Mouse (Mus musculus): Measurements from ENCODE around the gene Bcl11b. TPM values are rescaled to one million over a fixed set of nuclear protein-coding genes. Genes with fewer than 3 reads are reported as not detected.

Bcl11b gene
- total and polyA plus RNA-seq, 3 experiments = not detected

DNA sequence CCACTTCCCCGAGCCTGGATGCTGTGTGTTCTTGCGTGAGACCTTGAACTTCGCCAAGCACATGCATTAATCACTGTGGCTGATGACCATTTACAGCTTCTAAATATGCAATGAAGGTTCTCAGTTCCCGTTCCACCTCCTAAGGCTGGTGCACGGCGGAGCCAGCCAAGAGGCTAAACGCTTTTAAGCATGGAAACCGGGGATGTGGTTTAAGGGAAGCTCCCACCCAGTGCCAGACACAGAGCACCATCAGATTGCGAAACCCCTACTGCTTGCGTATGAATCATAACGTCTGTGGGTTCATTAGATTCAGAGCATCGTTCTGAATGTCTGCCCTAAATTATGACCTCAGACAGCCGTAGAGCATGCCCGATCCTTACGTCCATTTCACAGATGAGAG lies 41.6 kb downstream of the Bcl11b start:
- in situ Hi-C loops (cut with MboI; ENCODE audit: low pct_ligation_motif_present, low pct_unique_long_range_greater_than_20kb, low sequenced_read_pairs) = no loop called here
- Histone ChIP-seq H3K4me2 (ENCODE audit: insufficient read depth, low read depth, poor library complexity, severe bottlenecking) (no peak overlapping the region), H3K9ac (ENCODE audit: insufficient read depth, low read depth) (no peak overlapping the region), H3K9me3 (replicated peaks; ENCODE audit: low read length) (peaks cover 93% of the 10 kb centered on the region), H3K79me2 (replicated peaks; ENCODE audit: control insufficient read depth, extremely low read depth, insufficient read depth, poor library complexity, severe bottlenecking) (no peaks in the 10 kb centered on the region), H3K4me3 (replicated peaks in 1 of 3; ENCODE audit: low read depth in 2 of 3, low read length in 2 of 3, poor library complexity in 1 of 3) (no peak overlapping the region), H3K27me3 (replicated peaks) (no peaks in the 10 kb centered on the region), H3K4me1 (ENCODE audit: control insufficient read depth in 1 of 2, insufficient read depth in 2 of 2) (no peaks in the 10 kb centered on the region), H3K36me3 (replicated peaks in 1 of 2; ENCODE audit: control insufficient read depth in 1 of 2, insufficient read depth in 1 of 2, low read length in 1 of 2) (no peaks in the 10 kb centered on the region), H3K27ac (ENCODE audit: insufficient read depth, low read depth) (no peak overlapping the region)
- dilution Hi-C loops (cut with MboI; ENCODE audit: extremely low pct_ligation_motif_present, extremely low pct_unique_long_range_greater_than_20kb, low sequenced_read_pairs) = no loop called here
- DNase-seq (ENCODE audit: extremely low read depth) = no peak
- no peak for TF ChIP-seq CTCF (conservative IDR thresholded peaks at IDR 0.05 in 1 of 2, IDR thresholded peaks at IDR 0.05 in 1 of 2; ENCODE audit: low read depth in 2 of 2, low read length in 2 of 2)
- no peak for TF ChIP-seq MYC (IDR thresholded peaks at IDR 0.05; ENCODE audit: low read depth, low read length)
- no peak for TF ChIP-seq KAT2A (IDR thresholded peaks at IDR 0.05; ENCODE audit: insufficient replicate concordance, low read length)
- no peak for TF ChIP-seq ETS1 (conservative IDR thresholded peaks at IDR 0.05; ENCODE audit: low read depth, low read length)
- no peak for TF ChIP-seq CHD1 (IDR thresholded peaks at IDR 0.05; ENCODE audit: low read depth, low read length)
- no peak for TF ChIP-seq GABPA (IDR thresholded peaks at IDR 0.05; ENCODE audit: insufficient replicate concordance, low read depth, low read length)
- no peak for TF ChIP-seq POLR2AphosphoS2 (IDR thresholded peaks at IDR 0.05; ENCODE audit: low read depth, low read length)
- no peak for TF ChIP-seq ZKSCAN1 (IDR thresholded peaks at IDR 0.05; ENCODE audit: borderline replicate concordance, low read depth, low read length)
- TF ChIP-seq SMC3 (IDR thresholded peaks at IDR 0.05; ENCODE audit: low read depth, low read length) = no peak
- no peak for TF ChIP-seq USF1 (IDR thresholded peaks at IDR 0.05; ENCODE audit: low read depth, low read length)
- TF ChIP-seq MAZ (IDR thresholded peaks at IDR 0.05; ENCODE audit: low read depth, low read length) = no peak
- no peak for TF ChIP-seq NRF1 (IDR thresholded peaks at IDR 0.05; ENCODE audit: low read depth, low read length)
- no peak for TF ChIP-seq MAFK (IDR thresholded peaks at IDR 0.05; ENCODE audit: insufficient replicate concordance, low read length)

DNA sequence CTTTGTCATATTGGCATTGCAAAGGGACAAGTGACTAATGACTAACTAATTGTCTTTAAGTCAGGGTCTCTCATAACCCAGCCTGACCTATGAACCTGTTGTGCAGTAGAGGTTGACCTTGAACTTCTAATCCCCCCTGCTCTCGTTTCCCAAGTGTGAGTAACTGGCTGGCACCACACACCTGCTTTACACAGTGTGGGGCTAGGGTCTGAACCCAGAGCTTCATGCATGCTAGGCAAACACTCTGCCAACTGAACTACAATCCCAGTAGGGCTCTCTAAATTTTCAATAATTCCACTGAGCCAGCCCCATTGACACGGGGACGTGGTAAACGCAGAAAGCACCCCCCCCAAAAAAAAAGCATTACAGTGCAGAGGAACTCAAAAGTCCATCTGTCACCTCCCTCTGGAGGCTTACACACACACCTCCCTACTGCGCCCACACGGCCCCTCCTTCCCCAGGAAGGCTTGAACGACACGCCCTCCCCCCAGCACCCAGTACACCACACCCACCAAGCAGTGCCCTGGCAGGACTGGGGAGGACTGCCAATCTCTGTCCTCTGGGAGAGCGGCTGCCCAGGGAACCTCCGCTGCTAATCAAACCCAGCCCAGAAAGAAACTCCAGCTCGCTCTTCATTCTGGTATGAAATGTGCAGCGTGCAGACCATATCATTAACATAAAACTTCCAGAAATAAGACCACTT lies 42.5 kb downstream of the Bcl11b start:
- no peak for DNase-seq (ENCODE audit: extremely low read depth)
- dilution Hi-C loops (cut with MboI; ENCODE audit: extremely low pct_ligation_motif_present, extremely low pct_unique_long_range_greater_than_20kb, low sequenced_read_pairs) (no loop called here), in situ Hi-C loops (cut with MboI; ENCODE audit: low pct_ligation_motif_present, low pct_unique_long_range_greater_than_20kb, low sequenced_read_pairs) (no loop called here)
- Histone ChIP-seq H3K4me2 (ENCODE audit: insufficient read depth, low read depth, poor library complexity, severe bottlenecking) (no peak overlapping the region), H3K4me3 (replicated peaks in 1 of 3; ENCODE audit: low read depth in 2 of 3, low read length in 2 of 3, poor library complexity in 1 of 3) (no peak overlapping the region), H3K9me3 (replicated peaks; ENCODE audit: low read length) (peaks cover 89% of the 10 kb centered on the region), H3K27me3 (replicated peaks) (no peaks in the 10 kb centered on the region), H3K27ac (ENCODE audit: insufficient read depth, low read depth) (no peak overlapping the region), H3K9ac (ENCODE audit: insufficient read depth, low read depth) (no peak overlapping the region), H3K4me1 (ENCODE audit: control insufficient read depth in 1 of 2, insufficient read depth in 2 of 2) (no peaks in the 10 kb centered on the region), H3K36me3 (replicated peaks in 1 of 2; ENCODE audit: control insufficient read depth in 1 of 2, insufficient read depth in 1 of 2, low read length in 1 of 2) (no peaks in the 10 kb centered on the region), H3K79me2 (replicated peaks; ENCODE audit: control insufficient read depth, extremely low read depth, insufficient read depth, poor library complexity, severe bottlenecking) (no peaks in the 10 kb centered on the region)
- TF ChIP-seq ETS1 (conservative IDR thresholded peaks at IDR 0.05; ENCODE audit: low read depth, low read length) (no peak), RAD21 (IDR thresholded peaks at IDR 0.05; ENCODE audit: low read depth, low read length) (no peak), ZMIZ1 (IDR thresholded peaks at IDR 0.05; ENCODE audit: low read depth, low read length) (no peak), USF2 (conservative IDR thresholded peaks at IDR 0.05; ENCODE audit: low read depth, low read length) (no peak), POLR2AphosphoS2 (IDR thresholded peaks at IDR 0.05; ENCODE audit: low read depth, low read length) (no peak), JUN (IDR thresholded peaks at IDR 0.05; ENCODE audit: insufficient read depth, low read depth, low read length) (no peak), KAT2A (IDR thresholded peaks at IDR 0.05; ENCODE audit: insufficient replicate concordance, low read length) (no peak), SMC3 (IDR thresholded peaks at IDR 0.05; ENCODE audit: low read depth, low read length) (no peak), HCFC1 (IDR thresholded peaks at IDR 0.05; ENCODE audit: low read depth, low read length) (no peak), CHD2 (IDR thresholded peaks at IDR 0.05; ENCODE audit: low read length) (no peak), SIN3A (IDR thresholded peaks at IDR 0.05; ENCODE audit: low read length) (no peak), EP300 (IDR thresholded peaks at IDR 0.05; ENCODE audit: low read length) (no peak), IRF4 (IDR thresholded peaks at IDR 0.05; ENCODE audit: low read depth, low read length) (no peak)
